Mouse (Mus musculus) ovary, postnatal 36 days (tissue): ENCODE data around the gene Abat.

Source experiments
- DNase-seq: peaks from one replicate; pipeline ENCODE4 v3.0.0; 2022; ENCODE audit warnings: low spot score, mixed read lengths

Abat gene

DNA sequence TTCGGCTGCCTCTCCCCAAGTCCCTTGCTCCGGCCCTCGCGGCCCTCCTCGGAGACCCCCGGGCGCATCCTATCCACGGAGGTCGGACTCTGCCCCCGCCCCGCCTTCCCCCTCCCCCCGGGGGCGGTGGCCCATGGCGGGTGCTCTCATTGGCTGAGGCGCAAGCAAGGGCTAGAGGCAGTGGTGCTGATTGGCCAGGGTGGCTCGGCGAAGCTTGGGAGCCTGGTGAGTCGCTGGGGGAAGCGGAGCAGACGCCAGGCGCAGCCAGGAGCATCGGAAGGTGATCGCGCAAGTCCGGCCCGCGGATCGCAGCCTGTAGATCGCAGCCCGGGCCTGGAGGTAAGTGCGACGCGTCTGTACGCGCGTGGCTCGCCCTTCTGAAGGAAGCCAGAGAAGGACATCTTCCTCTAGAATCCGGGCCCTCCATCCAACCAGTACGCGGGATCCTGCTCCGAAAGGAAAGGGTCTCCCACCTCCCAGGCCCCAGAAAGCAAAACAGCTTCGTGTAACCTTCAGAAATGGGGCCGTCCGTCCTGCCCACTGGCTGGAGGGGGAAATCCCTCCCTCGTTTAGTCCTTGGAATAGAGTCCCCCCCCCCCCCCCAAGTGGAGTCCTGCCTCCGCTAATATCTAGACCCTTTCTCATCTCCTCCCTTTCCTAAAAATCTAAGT is at the start of gene Abat:
Gene Abat, plus strand, starts transcription at position 194 of the 671 bp plus-strand sequence.
- peak; percentile 95 for DNase-seq

DNA sequence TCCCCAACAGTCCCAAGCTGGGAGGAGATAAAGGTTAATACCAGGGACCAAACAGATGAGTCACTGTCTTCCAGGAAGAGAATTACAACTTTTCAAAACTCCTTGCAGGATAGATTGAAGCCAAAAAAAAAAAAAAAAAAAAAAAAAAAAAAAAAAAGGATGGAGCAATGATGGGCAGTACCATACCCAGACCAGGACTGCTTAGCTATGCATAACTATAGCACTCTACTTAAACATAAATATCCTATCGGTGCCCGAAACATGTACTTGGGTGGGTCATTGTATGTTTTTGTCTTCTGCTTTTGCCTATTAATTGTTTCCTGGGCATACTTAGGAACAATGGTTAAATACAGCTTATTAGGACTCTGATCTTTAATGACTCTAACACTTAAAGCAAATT is 43.1 kb upstream of the Abat start:
- DNase-seq: no peak

DNA sequence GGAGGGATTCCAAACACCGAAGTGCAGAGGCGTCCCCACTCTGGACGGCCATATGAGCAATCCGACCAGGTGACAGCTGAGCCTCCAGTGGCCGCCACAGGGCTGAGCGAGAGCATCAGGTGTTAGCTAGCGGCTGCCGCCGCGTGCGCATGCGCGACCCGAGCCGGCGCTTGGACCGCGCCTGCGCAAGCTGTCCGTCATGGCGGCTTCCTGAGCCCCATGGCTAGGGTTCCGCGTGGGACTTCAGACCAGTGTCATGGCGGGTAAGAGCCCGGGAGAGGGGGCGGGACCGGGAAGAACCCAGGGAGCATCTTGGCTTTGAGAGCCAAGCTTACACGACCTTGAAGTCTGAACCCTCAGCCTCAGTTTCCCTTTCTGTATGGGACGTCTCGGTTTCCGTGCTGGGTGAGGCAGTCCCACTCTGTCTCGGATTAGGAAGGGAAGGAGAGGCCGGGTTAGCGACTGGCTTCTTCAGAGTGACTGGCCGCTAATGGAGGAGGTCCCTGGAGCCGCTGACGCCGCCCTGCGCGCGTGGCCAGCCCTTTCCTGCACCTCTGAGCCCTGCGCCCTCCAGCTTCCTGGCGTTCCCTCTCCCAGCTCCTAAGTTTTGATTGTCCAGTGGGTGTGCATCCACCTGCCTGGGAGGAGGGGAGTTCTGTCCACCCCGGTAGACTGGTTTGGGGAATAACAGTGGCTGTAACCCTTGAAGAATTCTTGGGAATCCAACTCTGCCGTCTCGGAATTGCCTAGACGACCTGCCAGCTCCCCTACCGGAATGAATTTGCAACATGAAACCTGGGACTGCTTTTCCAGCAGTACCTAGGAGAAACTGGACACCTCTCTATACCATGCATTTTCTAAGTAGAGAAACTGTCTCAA is 42.4 kb upstream of the Abat start, which contains the start of gene Mettl22:
Gene Mettl22, plus strand, starts transcription at position 186 of the 879 bp plus-strand sequence.
- peak; percentile 90 for DNase-seq

DNA sequence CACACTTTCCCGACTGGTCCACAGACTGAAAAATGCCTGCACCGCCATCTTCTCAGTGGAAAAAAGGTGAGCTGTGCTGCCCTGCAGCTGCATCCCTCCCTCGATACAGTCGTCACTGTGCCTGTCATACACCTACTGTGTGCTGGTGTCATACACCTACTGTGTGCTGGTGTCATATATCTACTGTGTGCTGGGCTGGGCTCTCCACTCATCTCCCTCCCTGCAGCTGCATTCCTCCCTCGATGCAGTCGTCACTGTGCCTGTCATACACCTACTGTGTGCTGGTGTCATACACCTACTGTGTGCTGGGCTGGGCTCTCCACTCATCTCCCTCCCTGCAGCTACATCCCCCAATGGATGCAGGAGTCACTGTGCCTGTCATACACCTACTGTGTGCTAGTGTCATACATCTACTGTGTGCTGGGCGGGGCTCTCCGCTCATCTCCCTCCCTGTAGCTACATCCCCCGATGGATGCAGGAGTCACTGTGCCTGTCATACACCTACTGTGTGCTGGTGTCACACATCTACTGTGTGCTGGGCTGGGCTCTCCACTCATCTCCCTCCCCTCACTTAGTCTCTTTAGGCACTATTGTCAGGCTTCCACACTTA is 25.7 kb upstream of the Abat start:
- no peak for DNase-seq

DNA sequence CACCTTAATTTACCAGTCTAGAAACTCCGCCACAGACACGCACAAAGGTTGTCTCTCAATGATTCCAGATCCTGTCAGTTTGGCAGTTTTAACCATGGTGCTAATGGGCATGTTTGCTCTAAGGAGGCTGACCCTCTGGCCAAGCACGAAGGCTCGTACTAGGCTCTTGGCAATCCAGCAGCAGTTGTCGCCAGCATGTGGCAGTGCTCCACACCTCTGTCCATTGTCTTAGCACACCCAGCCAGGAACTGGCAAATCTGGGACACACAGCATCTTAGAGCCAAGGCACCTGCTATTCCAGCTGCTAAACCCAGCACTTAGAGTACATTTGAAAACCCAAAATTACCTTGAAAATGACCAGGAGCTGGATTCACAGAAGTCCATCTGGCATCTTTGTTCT is 23.9 kb upstream of the Abat start:
- no peak for DNase-seq

DNA sequence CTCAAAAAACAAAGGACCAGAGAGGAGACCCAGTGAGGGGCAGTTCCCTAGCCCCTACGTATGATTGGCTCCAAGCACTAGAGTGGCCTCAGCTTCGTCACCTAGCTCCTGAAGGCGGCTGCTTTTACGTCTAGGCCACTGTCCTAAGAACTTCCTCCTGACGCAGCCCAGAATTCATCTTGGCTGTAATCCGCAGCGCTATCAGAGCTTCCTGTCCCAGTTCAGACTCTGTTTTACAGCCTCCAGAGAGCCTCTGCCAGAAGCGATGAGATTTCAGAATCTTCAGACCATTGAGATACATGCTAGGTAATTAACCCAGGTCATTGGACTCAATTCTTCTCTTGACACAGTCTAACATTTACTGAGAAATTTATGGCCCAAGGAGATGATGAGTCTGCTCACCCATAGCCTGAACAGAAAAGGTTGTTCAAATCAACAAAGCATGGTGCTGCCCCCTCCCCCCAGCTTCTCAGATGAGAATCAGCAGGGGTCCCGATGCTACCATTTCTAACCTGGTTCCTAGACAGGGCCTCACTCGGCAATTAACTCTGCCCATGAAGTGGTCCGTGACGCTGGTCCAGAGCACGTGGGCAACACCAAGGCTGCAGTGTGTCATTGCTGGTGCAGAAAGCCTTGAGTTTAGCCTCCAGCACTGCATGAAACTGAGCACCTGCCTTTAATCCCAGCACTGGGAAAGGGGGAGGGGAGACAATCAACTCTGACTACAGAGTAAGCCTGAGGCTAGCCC is 21.3 kb upstream of the Abat start:
- no peak for DNase-seq

DNA sequence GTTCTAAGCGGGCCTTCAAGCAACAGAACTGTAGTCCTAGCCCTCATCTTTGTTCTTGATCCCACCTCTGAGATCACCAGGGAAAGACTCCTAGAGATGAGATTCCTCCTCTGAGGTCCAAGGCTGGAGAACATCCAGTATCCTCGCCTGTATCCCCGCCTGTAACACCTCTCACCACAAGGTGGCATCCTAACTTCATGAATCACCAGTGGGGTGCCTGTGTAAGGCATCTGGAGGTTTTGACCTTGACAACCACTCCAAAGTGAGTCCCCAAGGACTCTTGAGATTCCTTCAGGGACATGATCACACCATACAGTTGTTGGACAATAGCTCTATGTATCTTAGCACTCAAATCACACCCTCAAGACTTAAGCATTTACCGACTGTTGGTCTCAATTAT is 19.0 kb upstream of the Abat start:
- peak; percentile 60 for DNase-seq

DNA sequence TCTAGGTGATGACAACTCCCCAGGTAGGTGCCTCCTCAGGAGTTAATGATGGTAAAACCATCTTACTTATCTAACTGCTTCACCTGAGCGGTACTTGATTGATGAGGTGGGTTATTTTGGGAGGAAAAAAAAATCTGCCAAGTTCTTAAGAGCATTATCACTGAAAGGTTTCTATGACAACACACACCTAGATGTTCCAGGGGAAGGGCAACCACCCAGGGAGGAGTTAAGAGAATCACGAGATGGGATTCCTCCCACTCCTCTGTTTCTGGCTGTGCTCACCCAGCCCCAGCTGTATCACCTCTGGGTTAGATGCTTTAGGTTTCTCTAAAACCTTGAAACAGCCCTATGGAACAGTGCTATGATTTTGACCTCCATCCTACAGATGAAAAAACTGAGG is 16.3 kb upstream of the Abat start:
- no peak for DNase-seq

DNA sequence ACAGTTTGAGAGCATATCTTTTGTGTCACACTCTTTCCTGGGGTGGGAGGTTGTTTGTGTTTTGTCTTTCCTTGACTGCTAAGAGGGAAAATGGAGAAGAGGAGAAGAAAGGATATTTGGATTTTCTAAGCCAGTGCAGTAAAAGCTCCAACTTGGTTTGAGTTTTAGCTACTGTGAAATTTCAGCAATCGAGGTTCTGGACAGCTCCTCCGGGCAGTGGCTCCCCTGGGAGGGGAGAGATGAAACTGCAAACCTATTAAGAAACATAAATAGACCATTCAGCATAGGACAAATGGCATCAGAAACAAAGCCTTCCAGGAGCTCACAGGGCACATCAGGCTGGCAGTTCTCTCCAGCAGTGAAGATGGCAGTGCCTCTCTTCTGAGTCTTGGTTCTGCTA is 9.0 kb upstream of the Abat start:
- DNase-seq: no peak

DNA sequence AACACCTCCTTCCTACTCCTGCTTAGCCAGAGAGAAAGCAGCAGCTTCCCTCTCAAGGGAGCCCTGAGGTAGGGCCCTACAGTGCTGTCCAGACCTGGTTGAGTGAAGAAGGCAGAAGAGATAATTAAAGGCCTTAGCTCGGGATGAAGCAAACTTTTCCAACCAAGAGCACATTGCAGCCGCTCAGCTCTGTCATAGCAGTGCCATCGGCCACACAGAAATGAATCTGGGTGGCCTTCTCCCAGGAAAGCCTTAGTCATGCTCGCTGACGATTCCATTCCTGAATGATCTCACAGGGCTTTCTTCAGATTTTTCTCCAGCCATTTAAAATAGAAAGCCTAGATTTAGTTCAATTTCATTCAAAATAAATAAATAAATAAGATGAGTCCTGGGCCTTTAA is 3.3 kb upstream of the Abat start:
- DNase-seq: no peak

DNA sequence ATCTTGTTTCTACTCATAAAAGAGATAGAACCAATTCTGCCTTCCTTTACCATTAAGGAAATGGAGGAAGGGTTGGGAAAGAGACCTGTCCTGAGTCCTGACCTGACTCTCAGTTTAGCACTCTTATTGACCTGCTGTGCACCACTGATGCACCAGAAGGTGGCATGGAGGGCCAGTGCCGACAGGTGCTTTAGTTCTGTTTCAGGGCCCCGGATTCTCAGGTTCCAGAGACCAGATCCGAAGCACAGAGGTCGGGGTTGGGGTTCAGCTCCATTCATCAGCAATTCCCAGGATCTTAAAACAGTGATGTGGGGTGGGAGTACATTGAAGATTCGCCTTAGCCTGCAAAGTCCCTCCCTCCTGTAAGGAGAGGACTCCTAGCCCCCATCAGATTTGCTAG is 399 bp upstream of the Abat start:
- DNase-seq: no peak

DNA sequence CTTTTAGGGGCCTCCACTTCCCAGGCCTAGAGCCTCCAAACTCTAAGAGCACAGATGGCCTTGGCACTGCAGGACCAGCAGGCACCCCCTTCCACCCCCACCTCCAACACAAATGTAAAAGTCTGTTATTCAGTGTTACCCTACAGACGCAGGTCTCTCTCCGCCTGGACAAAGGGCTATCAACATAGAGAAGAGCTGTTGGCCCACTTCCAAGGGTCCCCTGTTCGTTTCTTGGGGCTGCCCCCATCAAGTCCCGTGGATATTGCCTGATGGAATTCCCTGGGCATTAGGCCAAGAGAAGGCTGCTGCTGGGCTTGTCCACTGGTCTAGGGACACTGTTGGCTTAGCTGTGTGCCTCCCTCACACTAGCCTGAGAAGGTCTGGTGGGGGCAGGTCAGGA is 951 bp downstream of the Abat start:
- peak; percentile 19 for DNase-seq

DNA sequence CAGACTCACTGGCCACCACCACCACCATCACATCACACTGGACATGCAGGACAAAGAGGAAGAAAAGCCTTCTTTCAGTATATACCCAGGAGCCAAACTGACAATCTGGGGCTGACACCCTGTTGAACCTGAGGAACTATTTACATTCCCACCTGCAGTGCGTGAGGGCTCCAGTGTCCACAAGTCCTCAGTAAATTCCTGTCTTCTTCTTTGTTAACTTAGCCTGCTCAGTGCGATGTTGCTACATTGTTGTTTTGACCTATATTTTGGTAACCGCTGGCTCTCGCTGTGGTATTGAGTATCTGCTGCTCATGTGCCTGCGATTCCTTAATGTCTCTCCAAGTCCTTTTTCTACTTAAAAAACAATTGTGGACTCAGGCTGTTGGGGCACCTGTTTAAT is 7.3 kb downstream of the Abat start:
- no peak for DNase-seq

DNA sequence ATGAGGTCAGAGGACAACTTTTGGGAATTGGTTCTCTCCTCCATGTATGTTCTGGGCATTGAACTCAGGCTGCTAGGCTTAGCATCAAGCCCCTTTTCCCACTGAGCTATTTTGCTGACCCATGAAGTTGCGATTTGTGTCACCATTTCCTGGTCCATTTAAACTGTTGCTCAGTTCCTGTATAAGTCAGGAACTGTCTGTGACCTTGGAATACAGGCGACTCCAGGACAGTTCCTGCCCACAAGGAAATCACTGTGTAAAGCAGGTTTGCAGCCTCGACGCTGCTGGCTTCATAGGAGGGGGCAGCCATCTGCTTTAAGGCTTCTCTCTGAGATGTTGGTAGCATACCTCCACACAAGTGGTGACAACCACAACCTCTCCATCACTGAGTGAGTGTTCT is 8.1 kb downstream of the Abat start:
- no peak for DNase-seq

DNA sequence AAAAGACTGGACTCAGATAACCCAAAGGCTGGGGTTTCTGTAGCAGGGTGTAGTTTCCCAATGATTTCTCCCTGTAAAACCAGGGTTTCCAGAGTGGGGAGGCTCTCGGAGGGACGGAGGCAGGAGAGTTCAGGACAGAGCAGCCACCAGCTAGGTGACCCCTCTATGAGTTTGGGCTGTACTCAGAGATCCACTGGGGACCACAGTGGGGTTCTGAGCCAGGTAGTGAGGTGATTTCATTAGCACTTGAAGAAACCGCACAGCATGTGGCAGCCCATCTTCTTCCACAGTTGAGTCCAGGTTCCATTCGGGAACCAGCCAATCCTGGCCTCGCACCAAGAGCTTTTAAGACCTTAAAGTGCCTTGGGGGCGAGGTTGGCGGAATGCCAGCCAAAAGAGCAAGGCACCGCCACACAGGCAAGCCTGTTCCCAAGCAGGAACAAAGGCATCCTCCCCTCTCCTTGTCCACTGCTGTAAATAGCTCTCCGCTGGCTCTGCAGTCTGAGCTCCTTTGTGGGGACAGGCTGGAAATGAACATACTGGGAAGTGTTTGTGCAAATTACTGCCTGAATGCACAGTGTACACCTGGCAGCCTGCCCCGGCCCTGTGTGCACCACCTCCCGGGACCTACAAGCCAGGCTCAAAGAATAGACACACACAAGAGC is 10.4 kb downstream of the Abat start:
- DNase-seq: peak; percentile 47

DNA sequence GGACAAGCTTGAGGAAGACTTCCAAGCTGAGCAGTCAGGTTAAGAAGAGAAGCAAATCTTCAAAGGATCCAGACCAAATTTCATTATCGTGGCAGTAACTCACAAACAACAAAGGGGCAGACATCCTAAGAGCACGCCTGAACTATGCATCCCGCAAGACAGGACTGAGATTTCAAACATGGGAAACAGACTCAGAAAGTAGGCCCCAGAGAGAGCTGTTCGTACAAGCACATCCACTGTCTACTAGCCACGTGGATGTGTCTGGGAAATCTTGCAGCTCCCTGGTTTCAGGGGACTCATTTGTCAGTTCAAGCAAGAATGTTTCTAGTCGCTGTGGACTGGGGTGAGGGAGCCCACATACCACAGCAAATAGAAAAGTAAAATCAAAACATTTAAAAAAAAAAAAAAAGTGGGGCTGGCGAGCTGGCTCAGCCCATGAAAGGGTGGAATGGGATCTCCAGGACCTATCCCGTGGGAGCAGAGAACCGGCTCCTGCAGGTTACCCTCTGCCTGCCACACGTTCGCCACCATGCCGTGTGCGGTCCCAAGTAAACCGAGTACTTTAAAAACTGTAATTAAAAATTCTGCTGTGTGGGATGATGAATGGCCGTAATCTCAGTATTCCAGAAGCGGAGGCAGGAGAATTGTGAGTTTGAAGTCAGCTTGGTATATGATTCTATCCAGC is 11.1 kb downstream of the Abat start:
- DNase-seq: no peak

DNA sequence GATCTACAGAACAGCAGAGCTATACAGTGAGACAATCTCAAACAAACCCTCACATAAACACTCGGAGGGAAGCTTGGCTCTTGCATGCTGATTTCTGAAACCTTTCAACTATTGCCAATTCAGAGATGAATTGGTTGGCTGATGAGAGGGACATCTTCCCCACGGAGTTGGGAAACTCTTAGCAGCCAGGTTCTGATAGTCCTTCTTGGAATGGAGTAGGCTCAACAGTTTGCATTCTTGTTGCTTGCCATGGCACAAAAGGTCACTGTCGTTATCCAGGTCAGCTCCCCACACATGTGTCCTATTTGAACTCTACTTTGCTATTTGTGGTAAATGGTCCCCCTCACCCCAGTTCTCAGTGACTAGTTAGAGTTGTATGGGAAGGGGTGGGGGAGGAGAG is 12.1 kb downstream of the Abat start:
- DNase-seq: no peak

DNA sequence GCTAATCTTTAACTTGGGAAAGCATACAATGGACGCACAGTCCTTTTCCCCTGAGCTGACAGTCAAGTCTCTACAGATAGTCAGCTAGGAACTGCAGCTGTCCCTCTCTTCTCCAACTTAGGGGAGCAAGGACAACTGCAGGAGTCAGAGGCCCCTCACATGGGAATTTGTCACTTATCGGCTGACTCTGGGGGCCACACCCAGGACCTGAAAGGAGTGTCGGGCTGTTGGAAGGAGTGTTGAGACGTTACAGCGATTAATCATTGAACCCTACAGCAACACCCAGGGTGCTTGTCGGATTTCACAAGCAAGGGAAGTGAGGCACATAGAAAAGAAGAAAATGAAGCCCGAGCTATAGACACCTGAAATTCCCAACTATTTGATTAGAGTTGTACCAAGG is 12.6 kb downstream of the Abat start:
- DNase-seq: no peak

DNA sequence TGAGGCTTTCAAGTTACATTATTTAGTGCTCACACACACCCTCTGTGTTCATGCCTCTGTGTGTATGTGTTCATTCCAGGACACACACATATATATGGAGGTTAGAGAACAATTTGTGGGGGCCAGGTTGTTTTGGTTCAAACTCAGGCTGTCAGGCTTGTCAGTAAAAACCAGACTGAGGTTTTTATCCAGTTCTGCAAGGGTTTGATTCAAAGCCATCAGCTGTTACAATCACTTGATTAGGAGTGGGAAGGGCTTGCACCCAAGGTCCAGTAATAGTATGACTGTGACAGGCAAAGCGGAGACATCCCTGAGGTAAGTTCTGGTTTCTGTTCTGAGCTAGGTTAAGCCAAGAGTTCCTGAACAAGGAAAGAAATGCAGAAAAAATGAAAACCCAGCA is 16.2 kb downstream of the Abat start:
- DNase-seq: no peak

DNA sequence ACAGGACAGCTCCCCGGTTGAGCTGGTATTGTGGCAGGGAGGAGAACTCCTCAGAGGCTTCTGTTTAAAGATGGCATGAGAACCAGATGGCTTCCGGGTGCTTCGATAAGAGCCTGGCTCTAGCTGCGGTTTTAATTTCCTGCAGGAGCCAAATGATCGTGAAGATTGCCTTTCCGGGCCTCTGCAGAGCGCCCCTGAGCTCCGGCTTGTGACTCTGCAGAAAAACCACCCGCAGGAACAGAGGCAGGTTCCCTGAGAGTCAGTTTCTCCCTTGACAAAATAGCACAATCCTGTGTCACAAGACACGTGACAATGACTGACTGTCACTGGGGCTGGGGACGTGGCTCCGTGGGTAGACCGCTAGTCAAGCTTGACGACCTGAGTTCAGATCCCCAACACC is 16.8 kb downstream of the Abat start:
- no peak for DNase-seq

DNA sequence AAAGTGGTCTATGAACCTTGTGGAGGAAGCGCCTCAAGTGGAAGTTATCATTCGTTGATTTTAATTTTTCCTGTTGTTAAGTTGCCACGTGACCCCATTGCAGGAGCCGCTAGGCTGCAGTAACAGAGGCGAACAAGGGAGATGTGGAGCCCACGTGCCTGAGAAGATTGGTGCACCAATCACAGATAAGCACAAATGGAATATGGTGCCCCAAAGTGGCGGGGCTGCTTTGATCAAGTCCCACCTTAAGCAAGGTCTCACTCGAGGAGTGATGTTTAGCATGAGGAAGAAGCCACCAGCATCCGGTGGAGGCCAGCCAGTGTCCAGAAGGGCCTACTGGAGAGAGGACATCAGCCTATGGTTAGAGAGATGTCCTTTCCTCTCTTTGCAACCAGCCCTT is 19.2 kb downstream of the Abat start:
- no peak for DNase-seq
